Mouse (Mus musculus): Measurements from ENCODE around the gene Cdhr1.

Gene Cdhr1

DNA sequence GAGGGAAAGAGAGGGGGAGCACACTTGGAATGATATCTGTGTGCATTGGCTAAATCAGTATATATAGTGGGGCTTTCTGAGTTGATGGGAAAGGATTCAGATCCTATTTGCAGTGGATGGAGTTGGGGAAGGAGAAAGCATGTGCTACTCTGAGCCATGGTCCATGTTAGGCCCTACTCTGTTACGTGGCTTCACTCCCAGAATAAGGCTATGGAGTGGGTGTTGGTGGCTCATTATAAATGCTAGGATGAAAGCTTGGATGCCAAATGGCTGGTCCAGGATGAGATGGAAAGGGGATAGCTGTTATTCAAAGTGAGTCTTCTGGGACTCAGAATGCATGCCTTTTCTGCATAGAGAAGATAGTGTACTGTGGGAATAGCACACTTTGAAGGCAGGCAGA, 17.4 kb downstream of the Cdhr1 start:
- no peak for DNase-seq (ENCODE audit: low spot score in 2 of 2)

DNA sequence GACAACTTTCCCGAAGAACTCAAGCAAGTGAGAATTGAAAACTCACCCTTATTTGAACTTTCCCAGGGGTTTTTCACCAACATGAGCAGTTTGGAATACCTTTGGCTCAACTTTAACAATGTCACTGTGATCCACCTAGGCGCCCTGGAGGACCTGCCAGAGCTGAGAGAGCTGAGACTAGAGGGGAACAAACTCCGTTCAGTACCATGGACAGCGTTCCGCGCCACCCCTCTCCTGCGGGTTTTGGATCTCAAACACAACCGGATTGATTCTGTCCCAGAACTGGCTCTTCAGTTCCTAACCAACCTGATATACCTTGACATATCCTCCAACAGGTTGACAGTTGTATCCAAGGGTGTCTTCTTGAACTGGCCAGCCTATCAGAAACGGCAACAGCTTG, 29.6 kb downstream of the Cdhr1 start:
- no peak for DNase-seq (ENCODE audit: low spot score in 2 of 2)

DNA sequence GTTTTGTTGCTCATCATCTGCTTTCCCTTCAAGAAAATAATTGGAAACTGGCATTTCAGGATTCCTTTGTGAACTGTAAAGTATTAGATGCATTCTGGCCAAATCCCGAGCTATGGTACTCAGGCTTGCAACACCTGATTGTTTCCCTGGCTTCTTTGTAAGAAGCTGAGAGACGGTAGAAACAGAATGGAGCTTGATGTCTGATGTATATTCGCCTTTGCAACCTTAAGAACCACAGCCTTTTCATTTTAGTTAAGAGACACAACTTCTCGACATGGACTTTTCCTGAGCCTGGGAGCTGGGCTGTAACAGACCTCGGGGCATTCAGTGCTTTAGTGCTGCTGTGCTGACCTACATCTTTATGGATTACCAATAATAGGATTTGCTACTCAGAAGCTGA, 30.5 kb downstream of the Cdhr1 start, which contains the start of gene Lrit2:
Gene Lrit2 (plus strand): TSS at position 301 of the 400 bp plus-strand sequence.
- no peak for DNase-seq (ENCODE audit: low spot score in 2 of 2)

DNA sequence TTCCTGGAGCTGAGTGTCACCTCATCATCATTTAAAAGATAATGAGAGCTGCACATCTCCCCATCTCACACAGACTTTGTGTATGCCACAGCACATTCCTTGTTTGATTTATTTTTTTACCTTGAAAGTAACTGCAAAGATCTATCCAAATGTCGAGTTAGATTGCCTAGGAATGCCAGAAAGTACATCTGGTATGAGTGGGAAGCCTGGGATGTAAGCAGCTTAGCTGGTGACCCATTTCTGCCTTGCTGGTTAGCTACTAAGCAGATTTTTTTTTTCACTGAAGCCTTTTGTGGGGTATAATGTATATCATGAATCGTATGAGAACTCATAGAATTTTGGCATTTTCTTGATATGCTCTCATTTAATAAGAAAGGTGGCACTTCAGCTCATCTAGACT, 31.5 kb downstream of the Cdhr1 start:
- no peak for DNase-seq (ENCODE audit: low spot score in 2 of 2)

DNA sequence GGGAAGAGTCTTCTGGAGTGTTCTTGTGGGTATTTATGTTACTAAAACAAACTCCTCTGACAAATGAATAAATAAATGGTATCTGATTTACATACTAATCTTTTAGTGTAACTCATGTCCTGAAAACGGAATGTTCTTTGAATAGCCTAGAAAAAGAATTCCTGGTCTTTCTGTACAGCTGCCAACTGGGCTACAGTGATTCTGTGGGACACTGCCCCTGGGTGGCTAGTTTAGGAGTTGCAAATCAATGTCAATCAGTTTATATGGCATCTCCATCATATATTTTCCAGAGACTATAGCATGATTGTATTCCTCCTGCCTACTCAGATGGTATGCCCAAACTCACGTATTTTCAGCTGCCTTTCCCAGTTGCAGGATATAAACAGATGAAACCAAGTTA, 33.3 kb downstream of the Cdhr1 start:
- DNase-seq (ENCODE audit: low spot score in 2 of 2) = no peak

DNA sequence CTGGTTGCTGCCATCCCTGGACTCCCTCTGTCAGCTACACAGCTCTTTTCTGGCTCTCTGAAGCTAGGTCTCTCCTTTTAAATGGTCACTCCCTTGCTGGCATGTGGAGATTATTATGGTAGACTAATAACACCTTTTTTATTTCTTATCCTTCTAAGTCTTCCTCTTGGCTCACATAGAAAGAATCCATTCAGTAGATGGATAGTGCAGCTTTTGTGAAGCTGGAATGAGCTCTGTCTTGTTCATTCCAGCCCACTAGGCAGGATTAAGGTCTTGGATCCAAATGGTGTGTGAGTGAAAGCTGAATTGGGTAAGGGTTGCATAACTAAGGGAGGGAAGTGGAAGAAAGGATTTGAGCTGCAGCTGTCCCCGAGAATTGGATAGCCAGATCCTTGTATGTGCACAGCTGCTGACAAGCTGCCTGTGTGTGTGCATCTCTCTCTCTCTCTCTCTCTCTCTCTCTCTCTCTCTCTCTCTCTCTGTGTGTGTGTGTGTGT, 49.2 kb downstream of the Cdhr1 start, which contains the start of gene Rgr:
Gene Rgr (minus strand): TSS at position 51 of the 497 bp plus-strand sequence.
- DNase-seq (ENCODE audit: low spot score in 2 of 2) = no peak

DNA sequence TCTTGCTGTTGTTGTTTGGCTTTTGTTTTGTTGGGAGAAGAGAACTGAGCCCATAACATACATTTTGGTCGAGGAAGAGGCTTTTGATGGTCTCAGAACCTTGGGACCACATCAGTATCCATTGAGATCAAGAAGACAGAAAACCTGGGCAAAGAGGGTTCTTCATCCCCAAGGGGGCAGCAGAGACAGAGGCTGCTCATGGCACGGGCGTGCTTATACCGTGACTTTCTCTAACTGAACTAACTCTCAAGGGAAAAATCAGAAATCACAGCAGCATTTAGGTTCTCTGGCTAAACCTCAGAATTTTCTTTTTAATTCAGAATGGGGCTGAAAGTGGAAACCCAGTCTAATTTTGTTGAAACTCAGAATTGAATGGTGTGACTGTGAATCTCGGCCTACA, 63.7 kb downstream of the Cdhr1 start:
- no peak for DNase-seq (ENCODE audit: low spot score in 2 of 2)

DNA sequence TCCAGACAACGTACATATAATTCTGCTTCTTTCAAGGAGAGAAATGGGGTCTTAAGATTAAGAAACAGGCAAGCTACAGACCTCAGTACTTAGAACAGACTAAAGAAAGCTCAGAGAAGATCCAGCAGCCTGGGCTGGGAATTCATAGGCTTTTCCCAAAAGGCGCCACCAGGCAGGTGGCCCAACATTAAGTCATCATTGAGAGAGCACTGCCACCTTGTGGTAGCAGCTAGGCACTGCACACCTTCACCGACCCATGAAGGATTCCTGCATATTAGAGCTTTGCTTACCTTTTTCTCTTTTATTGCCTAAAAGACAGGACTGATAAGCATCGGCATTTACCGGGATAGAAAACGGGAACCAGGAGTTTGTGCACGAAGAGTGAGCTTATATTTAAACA, 64.9 kb downstream of the Cdhr1 start:
- DNase-seq (ENCODE audit: low spot score in 2 of 2) = peak; percentile 65 to 85

DNA sequence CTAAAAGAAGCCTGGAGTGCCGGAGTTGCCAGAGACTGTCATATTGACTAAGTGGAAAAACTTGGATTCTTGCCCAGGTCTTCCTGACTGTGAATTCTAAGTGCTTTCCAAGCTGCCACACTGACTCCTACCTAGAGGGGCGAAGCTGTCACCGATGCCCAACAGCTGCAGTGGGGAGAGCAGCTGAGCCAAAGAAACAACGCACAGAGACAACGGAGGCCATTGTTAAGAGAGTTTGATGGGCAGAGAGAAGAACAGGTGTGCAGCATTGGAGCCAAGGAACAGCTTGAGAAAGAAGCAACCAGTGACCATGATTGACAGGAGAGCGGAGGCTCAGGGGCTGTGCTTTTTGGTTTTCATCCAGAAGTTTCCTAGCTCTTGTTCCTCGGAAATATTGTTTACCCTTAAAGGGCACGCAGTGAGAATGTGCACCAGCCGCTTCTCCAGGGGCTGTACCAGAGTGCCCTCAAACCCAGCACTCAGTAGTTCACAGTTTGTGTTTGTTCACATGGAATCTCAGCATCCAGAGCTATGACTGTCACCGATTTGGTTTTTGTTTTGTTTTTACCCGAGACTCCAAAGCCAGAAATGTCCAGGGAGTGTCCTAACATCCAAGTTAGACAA, 65.6 kb downstream of the Cdhr1 start:
- DNase-seq (ENCODE audit: low spot score in 2 of 2) = no peak

DNA sequence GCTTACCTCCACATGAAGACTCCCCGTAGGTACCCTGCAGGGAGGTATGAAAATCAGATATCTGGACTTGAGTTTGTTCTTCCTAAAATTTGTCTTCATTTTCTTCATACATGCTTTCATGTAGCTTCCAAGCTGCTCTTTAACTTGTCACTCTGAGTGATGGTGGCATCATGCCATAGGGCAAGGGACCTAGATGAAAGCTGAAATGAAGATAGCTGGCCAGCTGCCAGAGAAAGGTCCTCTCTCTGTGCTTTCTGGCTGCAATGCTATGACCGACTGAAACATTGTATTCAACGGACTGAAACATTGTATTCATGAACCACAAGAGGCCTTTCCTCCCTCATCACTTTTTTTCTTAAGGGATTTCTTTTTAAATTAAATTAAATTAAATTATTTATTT, 69.6 kb downstream of the Cdhr1 start:
- DNase-seq (ENCODE audit: low spot score in 2 of 2) = no peak

DNA sequence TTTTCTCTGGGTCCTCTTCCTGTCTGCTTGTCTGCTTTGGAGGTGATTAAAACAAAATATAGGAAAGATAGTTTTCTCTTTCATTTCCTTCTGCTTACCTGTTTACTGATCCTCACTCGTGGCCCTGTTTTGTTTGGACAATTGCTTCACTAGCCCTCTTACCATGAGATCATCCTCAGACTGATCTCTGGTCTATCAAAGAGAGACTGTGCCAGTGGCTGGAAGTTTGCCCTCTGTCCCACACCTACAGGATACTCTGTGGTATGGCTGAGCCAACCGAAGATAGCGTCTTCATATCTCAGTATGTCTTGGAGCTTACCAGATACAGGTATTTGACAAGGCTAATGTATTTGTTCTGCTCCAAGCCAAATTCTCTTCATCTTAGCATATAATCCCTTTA, 70.2 kb downstream of the Cdhr1 start:
- DNase-seq (ENCODE audit: low spot score in 2 of 2) = no peak
